Mouse (Mus musculus) right cerebral cortex, postnatal 4 days (tissue): Measurements from ENCODE around the gene Gm3149.
A peak's percentile ranks its signal among the peaks of the same experiment; 100 is the strongest.
"Not testable (repeated sequence)": the region's sequence is repeated elsewhere in the genome, so short reads cannot be mapped to it uniquely, and the experiment has no call there.

Experiments
- DNase-seq: peaks from one replicate; pipeline ENCODE4 v3.0.0-alpha.2; 2022

The Gm3149 gene

DNA sequence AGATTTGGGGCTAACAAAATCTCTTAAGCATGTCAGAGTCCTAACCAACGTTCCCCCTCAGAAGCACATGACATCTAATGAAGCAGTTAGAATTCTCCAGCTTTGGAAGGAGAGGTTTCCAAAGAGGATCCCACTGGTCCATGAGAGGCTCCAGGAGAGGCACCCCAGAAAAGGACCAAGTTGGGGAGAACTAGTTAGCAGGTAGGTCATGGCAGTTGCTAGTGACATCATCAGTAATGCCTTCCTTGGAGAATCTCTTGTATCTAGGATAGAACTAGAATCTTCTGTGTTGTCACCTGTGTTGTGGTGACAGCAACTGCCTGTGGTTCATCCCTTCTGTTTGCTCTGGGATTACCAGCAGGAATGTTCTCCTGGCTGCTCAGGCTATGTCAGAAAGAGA, at the start of gene Gm3149:
Gene Gm3149 (plus strand): TSS at position 301 of the 400 bp plus-strand sequence.
- not testable (repeated sequence) for DNase-seq

DNA sequence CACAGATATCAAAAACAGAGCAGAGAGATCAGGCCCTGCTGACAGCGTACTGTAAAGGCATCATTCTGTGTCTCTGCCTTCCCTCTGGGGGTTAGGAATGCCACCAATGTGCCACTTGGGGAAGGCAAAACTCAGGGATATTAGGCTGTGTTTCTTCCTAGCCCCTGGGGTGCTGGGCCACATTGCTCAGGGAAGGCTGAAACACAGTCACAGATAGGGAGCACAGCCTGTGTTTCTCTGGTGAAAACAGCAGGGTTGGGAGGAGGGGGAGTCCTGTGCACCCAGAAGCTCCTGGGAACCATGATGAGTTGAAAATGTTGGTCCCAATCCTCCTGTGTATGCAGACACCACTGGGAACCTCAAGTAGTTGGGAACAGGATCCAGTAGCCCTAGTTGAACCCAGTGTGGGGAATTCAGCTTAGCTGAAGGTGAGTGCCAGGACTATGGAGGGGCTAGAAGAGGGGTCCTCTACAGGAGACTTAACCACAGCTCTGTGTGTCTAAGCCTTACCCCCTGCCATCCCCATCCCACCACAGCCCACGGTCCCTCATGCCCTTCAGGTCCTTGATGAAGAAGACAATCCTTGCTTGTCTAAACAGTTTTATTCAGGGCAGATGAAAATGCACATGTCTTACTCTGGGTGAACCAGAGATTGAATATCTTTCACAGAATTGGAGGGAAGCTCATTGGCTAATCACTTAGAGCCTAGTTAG, 47.7 kb upstream of the Gm3149 start:
- not testable (repeated sequence) for DNase-seq

DNA sequence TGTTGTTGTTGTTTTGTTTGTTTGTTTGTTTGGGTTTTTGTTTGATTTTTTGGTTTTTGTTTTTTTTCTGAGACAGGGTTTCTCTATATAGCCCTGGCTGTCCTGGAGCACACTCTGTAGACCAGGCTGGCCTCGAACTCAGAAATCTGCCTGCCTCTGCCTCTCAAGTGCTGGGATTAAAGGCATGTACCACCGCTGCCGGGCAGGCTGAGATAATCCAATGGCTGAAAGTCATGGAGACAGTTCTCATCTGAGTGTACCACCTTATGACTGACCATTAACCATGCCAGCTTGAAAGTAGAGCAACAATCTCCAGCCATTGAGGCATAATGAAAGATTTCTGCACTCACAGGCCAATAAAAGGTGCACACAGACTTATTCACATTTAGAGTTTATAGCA, 37.3 kb upstream of the Gm3149 start:
- DNase-seq = not testable (repeated sequence)

DNA sequence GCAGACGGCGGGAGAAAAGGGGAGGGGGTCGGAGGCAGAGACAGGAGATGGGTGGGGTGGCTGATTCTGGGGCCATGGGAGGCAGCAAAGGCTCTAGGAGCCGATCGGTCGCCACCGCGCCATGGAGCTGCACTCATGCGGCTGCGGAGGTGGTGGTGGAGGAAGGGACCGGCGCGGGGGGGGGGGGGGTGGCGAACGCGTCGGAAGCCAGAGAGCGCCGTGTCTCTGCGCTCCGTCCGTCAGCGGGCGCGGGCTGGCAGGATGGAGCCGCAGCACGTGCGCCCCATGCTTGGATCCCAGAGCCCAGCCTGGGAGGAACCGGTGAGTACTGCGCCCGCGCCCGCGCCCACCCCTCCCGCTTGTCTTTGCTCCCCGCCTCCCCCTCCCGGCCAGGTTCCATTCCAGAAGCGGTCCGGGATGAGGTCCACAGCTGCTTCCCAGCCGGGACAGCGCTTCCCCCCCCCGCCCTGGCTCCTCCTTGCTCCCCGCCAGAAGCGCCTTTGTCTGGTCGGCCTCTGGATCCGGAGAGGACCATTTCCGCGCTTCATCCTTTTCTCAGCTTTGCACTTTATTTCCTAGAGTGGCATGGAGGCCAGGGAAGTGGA, 17.5 kb downstream of the Gm3149 start, which contains the start of gene 2610042L04Rik:
Gene 2610042L04Rik (plus strand): TSS at position 288 of the 605 bp plus-strand sequence.
- DNase-seq = peak; percentile 12

DNA sequence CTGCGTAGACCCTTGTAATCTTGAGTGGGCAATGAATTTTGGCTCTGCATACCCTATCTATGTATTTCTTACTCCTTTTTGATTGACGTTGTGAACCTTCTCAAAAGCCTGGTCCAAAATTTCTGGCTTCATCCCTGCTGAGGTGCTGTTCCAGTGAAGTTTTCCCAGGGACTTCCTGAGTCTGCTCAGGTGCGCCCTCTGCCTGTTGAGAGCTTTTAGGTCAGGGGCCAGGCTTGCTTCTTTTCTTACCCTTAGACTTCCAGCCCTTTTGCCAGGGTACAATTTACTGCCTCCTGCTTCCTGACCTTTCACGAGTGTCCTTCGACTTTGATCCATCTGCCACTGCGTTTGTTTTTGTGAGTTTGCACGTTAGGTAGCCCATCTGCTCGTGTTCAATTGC, 18.4 kb downstream of the Gm3149 start:
- DNase-seq = not testable (repeated sequence)

DNA sequence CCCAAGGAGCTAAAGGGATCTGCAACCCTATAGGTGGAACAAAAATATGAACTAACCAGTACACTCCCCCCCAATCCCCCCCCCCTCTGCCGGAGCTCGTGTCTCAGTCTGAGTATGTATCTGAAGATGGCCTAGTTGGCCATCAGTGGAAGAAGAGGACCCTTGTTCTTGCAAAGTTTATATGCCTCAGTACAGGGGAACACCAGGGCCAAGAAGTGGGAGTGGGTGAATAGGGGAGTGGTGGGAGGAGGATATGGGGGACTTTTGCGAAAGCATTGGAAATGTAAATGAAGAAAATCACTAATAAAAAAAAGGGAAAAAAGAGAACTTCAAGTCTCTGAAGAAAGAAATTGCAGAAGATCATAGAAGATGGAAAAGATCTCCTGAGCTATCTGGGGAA, 51.9 kb downstream of the Gm3149 start:
- DNase-seq = not testable (repeated sequence)

DNA sequence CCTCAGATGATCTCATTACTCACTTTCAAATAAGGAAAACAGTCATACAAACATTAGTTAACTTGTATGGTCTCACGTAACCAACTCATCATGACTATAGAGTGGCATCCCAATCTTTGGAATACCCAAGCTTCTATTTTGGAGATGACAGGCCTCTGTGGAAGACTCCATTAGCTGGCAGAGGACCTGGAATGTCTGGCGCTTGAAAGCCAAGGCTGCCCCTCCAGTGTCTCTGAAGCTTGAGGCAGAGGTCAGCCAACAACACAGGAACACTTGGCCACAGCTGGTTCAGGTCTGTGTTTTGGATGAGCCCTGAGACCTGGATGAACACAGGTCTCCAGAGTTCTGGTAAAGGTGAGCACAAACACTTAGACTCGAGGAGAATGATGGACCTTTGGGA, 52.6 kb downstream of the Gm3149 start:
- not testable (repeated sequence) for DNase-seq
